Mouse (Mus musculus) forelimb bud, embryonic 11.5 days (tissue): ENCODE data around the gene Nfkbid.
"Not testable (repeated sequence)": the region's sequence is repeated elsewhere in the genome, so short reads cannot be mapped to it uniquely, and the experiment has no call there.

Experiments
- DNase-seq: peaks from one replicate; pipeline ENCODE4 v3.0.0-alpha.2; 2012; ENCODE audit warnings: low read depth, low spot score

The Nfkbid gene

GRCm38 (mm10) chr7:30463996-30464395, 42.5 kb downstream of the Nfkbid start:
- no peak for DNase-seq

GRCm38 (mm10) chr7:30464816-30465300, 43.3 kb downstream of the Nfkbid start:
- no peak for DNase-seq

- DNase-seq: peak; percentile 43
Measured at GRCm38 (mm10) chr7:30472411-30472810, 50.9 kb downstream of the Nfkbid start.

GRCm38 (mm10) chr7:30474999-30475398, 53.5 kb downstream of the Nfkbid start:
- DNase-seq: no peak

GRCm38 (mm10) chr7:30476136-30476535, 54.6 kb downstream of the Nfkbid start:
- not testable (repeated sequence) for DNase-seq

GRCm38 (mm10) chr7:30477415-30478381, 56.2 kb downstream of the Nfkbid start:
- DNase-seq: no peak
